Mouse (Mus musculus) lung, postnatal 10 days (tissue): ENCODE results near the gene Zbtb44.

Experiments
- DNase-seq: peaks from one replicate; pipeline ENCODE4 v3.0.0; 2021

Zbtb44 gene

GRCm38 (mm10) chr9:31117488-31117887 is 87.0 kb downstream of the Zbtb44 start:
- no peak for DNase-seq

GRCm38 (mm10) chr9:31118520-31119298 is 88.3 kb downstream of the Zbtb44 start:
- no peak for DNase-seq

- no peak for DNase-seq
Observed at GRCm38 (mm10) chr9:31119405-31119804, 89.0 kb downstream of the Zbtb44 start.

- DNase-seq, result peak; percentile 40
Observed at GRCm38 (mm10) chr9:31119882-31120532, 89.6 kb downstream of the Zbtb44 start.

- no peak for DNase-seq
Observed at GRCm38 (mm10) chr9:31120533-31120915, 90.1 kb downstream of the Zbtb44 start.

- peak; percentile 7 for DNase-seq
Observed at GRCm38 (mm10) chr9:31122464-31123030, 92.1 kb downstream of the Zbtb44 start.
